Mouse (Mus musculus): Measurements from ENCODE around the gene Stat3.

Gene Stat3

GRCm38 (mm10) chr11:100939512-100940151 is at the start of gene Stat3:
Stat3 (minus strand) TSS chr11:100939540.
- DNase-seq (ENCODE audit: extremely low spot score), result peak; percentile 100

- no peak for DNase-seq (ENCODE audit: extremely low spot score)
Observed at GRCm38 (mm10) chr11:100988674-100989073, 49.3 kb upstream of the Stat3 start.

DNA sequence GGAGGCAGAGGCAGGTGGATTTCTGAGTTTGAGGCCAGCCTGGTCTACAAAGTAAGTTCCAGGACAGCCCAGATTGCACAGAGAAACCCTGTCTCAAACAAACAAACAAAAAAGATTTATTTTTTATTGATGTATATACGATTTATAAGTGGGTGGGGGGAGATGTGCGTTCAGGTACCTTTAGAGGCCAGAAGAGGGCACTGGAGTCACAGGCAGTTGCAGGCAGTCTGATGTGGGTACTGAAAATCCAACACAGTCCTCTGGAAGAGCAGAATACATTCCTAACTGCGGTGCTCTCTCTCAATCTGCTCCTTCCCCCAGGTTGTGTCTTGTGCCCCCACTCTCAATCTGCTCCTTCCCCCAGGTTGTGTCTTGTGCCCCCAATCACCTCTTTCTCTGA is 46.3 kb upstream of the Stat3 start:
- DNase-seq (ENCODE audit: extremely low spot score), result no peak

GRCm38 (mm10) chr11:100983778-100984131 is 44.4 kb upstream of the Stat3 start:
- DNase-seq (ENCODE audit: extremely low spot score), result no peak

GRCm38 (mm10) chr11:100983125-100983777 is 43.9 kb upstream of the Stat3 start:
- DNase-seq (ENCODE audit: extremely low spot score), result peak; percentile 89

DNA sequence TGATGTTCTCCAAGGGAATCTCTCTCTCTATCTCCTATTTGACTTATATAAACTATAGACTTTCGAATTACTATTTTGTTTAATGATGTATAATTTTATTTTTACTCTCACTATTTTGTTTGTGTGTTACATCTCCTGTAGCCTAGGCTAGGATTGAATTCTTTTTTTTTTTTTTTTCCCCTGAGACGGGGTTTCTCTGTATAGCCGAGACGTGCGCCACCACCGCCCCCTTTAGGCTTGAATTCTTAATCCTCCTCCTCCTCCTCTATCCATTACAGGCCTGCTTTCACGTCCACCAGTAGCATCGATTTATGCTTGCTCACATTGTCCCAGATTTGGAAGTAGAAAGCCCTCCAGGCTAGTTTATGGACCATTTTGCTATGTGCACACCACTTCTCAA is 42.7 kb upstream of the Stat3 start:
- no peak for DNase-seq (ENCODE audit: extremely low spot score)

- DNase-seq (ENCODE audit: extremely low spot score), result no peak
Observed at GRCm38 (mm10) chr11:100981236-100981635, 41.9 kb upstream of the Stat3 start.

DNA sequence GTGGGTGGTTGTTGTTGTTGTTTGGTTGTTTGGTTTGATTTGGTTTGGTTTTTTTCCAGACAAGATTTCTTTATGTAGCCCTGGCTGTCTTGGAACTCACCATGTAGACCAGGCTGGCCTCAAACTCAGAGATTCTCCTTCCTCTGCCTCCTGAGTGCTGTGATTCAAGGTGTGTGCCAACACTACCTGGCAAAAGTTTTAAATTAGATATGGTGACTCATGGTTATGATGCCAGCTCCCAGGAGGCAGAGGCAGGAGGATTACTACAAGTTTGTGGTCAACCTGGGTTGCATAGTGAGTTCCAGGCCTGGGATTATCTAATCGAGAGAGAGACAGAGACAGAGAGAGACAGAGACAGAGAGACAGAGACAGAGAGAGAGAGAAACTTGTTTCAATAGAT is 41.1 kb upstream of the Stat3 start:
- DNase-seq (ENCODE audit: extremely low spot score), result no peak

DNA sequence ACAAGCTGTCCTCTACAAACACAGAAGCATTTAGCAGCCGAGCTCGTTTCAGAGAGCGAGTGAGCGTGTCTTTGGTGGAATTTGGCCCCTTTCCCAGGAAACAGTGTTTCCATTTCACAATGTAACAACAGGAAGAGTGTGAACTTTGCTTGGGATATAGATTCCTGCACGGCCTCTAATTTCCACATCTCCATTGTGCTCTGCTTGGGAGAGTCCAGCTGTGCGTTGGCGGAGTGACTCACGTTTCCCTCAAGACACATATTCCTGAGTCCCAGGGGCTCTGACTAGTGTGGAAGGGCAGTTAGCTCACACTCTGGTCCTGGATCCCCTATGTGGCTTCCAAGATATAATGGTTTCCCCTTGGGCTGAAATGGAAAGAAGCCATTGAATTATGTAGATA is 40.5 kb upstream of the Stat3 start:
- no peak for DNase-seq (ENCODE audit: extremely low spot score)

- no peak for DNase-seq (ENCODE audit: extremely low spot score)
Observed at GRCm38 (mm10) chr11:100975241-100975640, 35.9 kb upstream of the Stat3 start.

- no peak for DNase-seq (ENCODE audit: extremely low spot score)
Observed at GRCm38 (mm10) chr11:100974381-100974970, 35.1 kb upstream of the Stat3 start.

GRCm38 (mm10) chr11:100973245-100973644 is 33.9 kb upstream of the Stat3 start:
- no peak for DNase-seq (ENCODE audit: extremely low spot score)

DNA sequence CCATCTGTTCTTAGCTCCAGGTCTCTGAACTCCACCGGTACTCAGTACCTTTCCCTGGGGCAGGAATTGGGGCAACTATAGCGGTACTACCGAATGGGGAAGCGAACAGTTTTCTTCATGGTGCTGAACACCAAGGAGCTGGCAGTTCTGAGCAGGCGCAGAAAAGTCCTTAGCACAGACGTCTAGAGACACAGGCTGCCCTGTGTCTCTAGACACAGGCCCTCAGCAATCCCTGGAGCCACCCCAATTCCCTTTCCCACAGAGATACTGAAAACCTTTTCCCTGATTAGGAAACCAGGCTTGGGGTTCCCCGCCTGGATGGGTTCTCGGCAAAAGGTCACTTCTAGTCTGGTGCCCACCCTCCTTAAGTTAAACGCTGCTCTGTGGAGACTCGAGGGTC is 32.1 kb upstream of the Stat3 start:
- DNase-seq (ENCODE audit: extremely low spot score), result no peak

DNA sequence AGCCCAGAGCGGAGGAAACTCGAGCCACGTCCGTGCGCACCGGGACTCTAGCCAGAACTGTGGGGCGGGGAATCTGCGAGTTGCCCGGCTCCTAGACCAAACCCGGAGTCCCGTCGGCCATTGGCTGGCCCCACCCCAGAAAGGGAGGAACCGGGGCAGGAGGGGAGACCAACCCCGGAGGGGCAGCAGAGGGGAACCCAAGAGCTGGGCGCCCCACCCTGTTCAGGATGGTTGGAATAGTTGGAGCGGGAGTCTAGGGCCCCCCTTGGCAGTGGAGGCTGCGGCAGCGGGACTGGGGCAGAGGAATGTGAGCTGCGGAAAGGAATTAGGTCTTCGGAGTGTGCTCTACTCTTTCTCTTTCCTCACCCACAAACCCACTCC is 31.2 kb upstream of the Stat3 start, which contains the start of gene Cavin1:
Gene Cavin1 (minus strand): TSS at position 331 of the 381 bp plus-strand sequence.
- peak; percentile 58 for DNase-seq (ENCODE audit: extremely low spot score)

- DNase-seq (ENCODE audit: extremely low spot score), result no peak
Observed at GRCm38 (mm10) chr11:100969744-100970556, 30.6 kb upstream of the Stat3 start.

GRCm38 (mm10) chr11:100969189-100969743 is 29.9 kb upstream of the Stat3 start:
- DNase-seq (ENCODE audit: extremely low spot score), result no peak

GRCm38 (mm10) chr11:100968501-100968900 is 29.2 kb upstream of the Stat3 start:
- no peak for DNase-seq (ENCODE audit: extremely low spot score)

GRCm38 (mm10) chr11:100967881-100968420 is 28.6 kb upstream of the Stat3 start:
- DNase-seq (ENCODE audit: extremely low spot score), result no peak

GRCm38 (mm10) chr11:100967376-100967775 is 28.0 kb upstream of the Stat3 start:
- DNase-seq (ENCODE audit: extremely low spot score), result no peak

GRCm38 (mm10) chr11:100965760-100966159 is 26.4 kb upstream of the Stat3 start:
- DNase-seq (ENCODE audit: extremely low spot score), result no peak

DNA sequence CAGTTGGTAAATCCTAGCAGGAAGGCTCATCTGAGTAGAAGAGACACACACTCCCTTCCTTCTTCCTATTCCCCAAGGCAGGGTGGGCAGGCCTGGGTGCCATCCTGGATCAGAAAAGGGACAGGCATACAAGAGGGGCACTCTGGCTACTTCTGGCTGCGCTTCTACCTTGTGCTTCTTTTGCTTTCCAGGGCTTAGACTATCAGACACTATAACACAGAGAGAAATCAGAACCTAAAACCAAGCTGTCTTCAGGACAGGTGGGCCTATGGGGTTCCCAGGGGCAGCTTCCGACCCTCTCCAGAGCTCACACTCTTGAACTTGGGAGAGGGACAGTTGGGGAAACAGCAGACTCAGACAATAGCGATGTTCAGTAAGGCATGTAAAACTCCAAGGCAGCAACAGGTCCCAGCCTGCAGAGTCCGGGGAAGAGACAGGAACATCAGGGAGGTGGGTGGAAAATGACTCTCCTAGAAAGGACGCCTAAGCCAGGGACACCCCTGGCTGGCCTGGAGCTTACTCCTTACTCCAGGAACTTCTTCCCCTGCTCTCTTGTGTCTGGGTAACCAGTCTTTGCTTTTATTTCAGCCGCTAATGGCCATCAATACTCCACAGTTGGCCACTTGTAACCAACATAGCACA is 25.7 kb upstream of the Stat3 start:
- no peak for DNase-seq (ENCODE audit: extremely low spot score)
